Mouse (Mus musculus) embryonic fibroblast, embryonic 13.5 days (primary cell): ENCODE results near the gene Farp2. TPM values are rescaled to one million over a fixed set of nuclear protein-coding genes. Genes with fewer than 3 reads are reported as not detected.
A peak's percentile ranks its signal among the peaks of the same experiment; 100 is the strongest.

Experiments used
- H3K27ac ChIP-seq: 2 replicates; pipeline ENCODE4 v1.5.1; 2012; ENCODE audit warnings: low read length, control low read depth, inconsistent platforms; ENCODE audit not compliant: insufficient read depth
- H3K4me1 ChIP-seq: 2 replicates; pipeline ENCODE4 v1.6.1; 2011; ENCODE audit warnings: low read length; ENCODE audit not compliant: control insufficient read depth, insufficient read depth
- H3K4me3 ChIP-seq: 2 replicates; pipeline ENCODE4 v1.5.1; 2011; ENCODE audit warnings: mild to moderate bottlenecking, control low read depth, low read length; ENCODE audit not compliant: insufficient read depth
- CTCF ChIP-seq: IDR thresholded peaks from 2 replicates; pipeline ENCODE4 v1.5.1; 2011; ENCODE audit warnings: mild to moderate bottlenecking, control low read depth, low read length, moderate library complexity, borderline replicate concordance; ENCODE audit not compliant: insufficient read depth
- POLR2A ChIP-seq: IDR thresholded peaks from 2 replicates; pipeline ENCODE4 v1.6.1; 2011; ENCODE audit warnings: low read depth, mild to moderate bottlenecking, control low read depth, low read length, moderate library complexity
- polyA plus RNA-seq: library from polyadenylated mRNA; stranded (reverse); fragments of >200 nt; gene quantifications from 2 replicates; pipeline ENCODE4 v1.2.4, GENCODE M21; 2011; ENCODE audit warnings: low read depth; ENCODE audit not compliant: missing spikeins, insufficient read length

The Farp2 gene
- polyA plus RNA-seq, 1 experiment: 47.7 TPM

GRCm38 (mm10) chr1:93624502-93624901 lies 112.6 kb downstream of the Farp2 start:
- H3K4me1 ChIP-seq: no peaks in the 10 kb centered on the region
- TF ChIP-seq CTCF (no peak), POLR2A (no peak)
- no peak overlapping the region for H3K4me3 ChIP-seq
- no peak overlapping the region for H3K27ac ChIP-seq

GRCm38 (mm10) chr1:93630796-93631195 lies 118.9 kb downstream of the Farp2 start:
- H3K4me3 ChIP-seq: no peak overlapping the region
- TF ChIP-seq CTCF: no peak
- TF ChIP-seq POLR2A: no peak
- H3K27ac ChIP-seq: no peak overlapping the region
- H3K4me1 ChIP-seq: no peaks in the 10 kb centered on the region; the same call in none of the 2 replicates

- TF ChIP-seq POLR2A: no peak
- TF ChIP-seq CTCF: no peak
- no peak overlapping the region for H3K4me3 ChIP-seq
- H3K27ac ChIP-seq: no peak overlapping the region
- no peaks in the 10 kb centered on the region; the same call in none of the 2 replicates for H3K4me1 ChIP-seq
Observed at GRCm38 (mm10) chr1:93632723-93633122, 120.8 kb downstream of the Farp2 start.

GRCm38 (mm10) chr1:93634481-93634891 lies 122.6 kb downstream of the Farp2 start:
- Histone ChIP-seq H3K27ac (peak overlapping the region; percentile 28), H3K4me3 (peak overlapping the region; percentile 88), H3K4me1 (no peaks in the 10 kb centered on the region; the same call in none of the 2 replicates)
- TF ChIP-seq POLR2A (no peak; the same call in none of the 2 replicates), CTCF (no peak)

GRCm38 (mm10) chr1:93635091-93635579 lies 123.3 kb downstream of the Farp2 start:
- TF ChIP-seq CTCF: no peak
- no peak for TF ChIP-seq POLR2A
- no peaks in the 10 kb centered on the region; the same call in none of the 2 replicates for H3K4me1 ChIP-seq
- peak overlapping the region; percentile 88 for H3K4me3 ChIP-seq

GRCm38 (mm10) chr1:93635580-93636192 lies 123.8 kb downstream of the Farp2 start:
- peak; percentile 83 for TF ChIP-seq POLR2A
- TF ChIP-seq CTCF: no peak
- H3K4me3 ChIP-seq: peak overlapping the region; percentile 88
- H3K4me1 ChIP-seq: no peaks in the 10 kb centered on the region; the same call in none of the 2 replicates
- H3K27ac ChIP-seq: peak overlapping the region; percentile 55

More at GRCm38 (mm10) chr1:93635091-93635579, 123.3 kb downstream of the Farp2 start:
- peak overlapping the region; percentile 28 for H3K27ac ChIP-seq

- H3K27ac ChIP-seq: peak overlapping the region; percentile 55
Observed at GRCm38 (mm10) chr1:93636211-93636897, 124.5 kb downstream of the Farp2 start.

GRCm38 (mm10) chr1:93641978-93642377 lies 130.1 kb downstream of the Farp2 start:
- Histone ChIP-seq H3K27ac (no peak overlapping the region), H3K4me3 (no peak overlapping the region), H3K4me1 (no peaks in the 10 kb centered on the region)
- TF ChIP-seq POLR2A (no peak), CTCF (no peak)

More at GRCm38 (mm10) chr1:93636211-93636897, 124.5 kb downstream of the Farp2 start:
- no peak for TF ChIP-seq CTCF
- no peak for TF ChIP-seq POLR2A
- Histone ChIP-seq H3K4me1 (no peaks in the 10 kb centered on the region; the same call in none of the 2 replicates), H3K4me3 (peak overlapping the region; percentile 32)

- no peak overlapping the region for H3K27ac ChIP-seq
- no peaks in the 10 kb centered on the region for H3K4me1 ChIP-seq
- TF ChIP-seq CTCF: no peak
- TF ChIP-seq POLR2A: no peak
- no peak overlapping the region for H3K4me3 ChIP-seq
Observed at GRCm38 (mm10) chr1:93642692-93643091, 130.8 kb downstream of the Farp2 start.

- no peak overlapping the region for H3K27ac ChIP-seq
- TF ChIP-seq POLR2A: no peak
- TF ChIP-seq CTCF: no peak
Observed at GRCm38 (mm10) chr1:93649604-93650172, 137.8 kb downstream of the Farp2 start.

More at GRCm38 (mm10) chr1:93649604-93650172, 137.8 kb downstream of the Farp2 start:
- H3K4me1 ChIP-seq: no peaks in the 10 kb centered on the region
- H3K4me3 ChIP-seq: no peak overlapping the region
